Mouse (Mus musculus): ENCODE measurements around the gene 6030452D12Rik. TPM values are rescaled to one million over a fixed set of nuclear protein-coding genes. Genes with fewer than 3 reads are reported as not detected.

Gene 6030452D12Rik
- polyA plus RNA-seq, 1 experiment = not detected

DNA sequence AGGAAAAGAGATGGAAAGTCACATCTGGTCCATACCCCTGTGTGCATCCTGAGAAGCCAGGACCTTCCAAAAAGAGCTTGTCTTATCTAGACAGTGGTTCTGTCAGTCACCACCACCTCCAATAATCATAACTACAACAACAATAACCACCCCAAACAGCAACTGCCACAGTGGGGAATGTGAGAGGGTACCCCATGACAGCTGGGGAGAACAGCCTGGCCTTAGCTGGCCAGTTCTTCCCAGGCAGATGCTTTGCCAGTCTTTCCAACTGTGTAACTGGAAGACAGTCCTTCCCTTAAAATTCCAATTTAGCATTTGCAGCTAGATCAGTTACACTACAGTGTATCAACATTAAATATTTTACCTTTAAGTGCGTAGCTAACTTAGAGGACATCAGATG, 50.6 kb downstream of the 6030452D12Rik start:
- TF ChIP-seq POLR2A (IDR thresholded peaks at IDR 0.05; ENCODE audit: extremely low read depth, insufficient read depth, low read length) (no peak), CTCF (IDR thresholded peaks at IDR 0.05; ENCODE audit: extremely low read depth, insufficient read depth, low read length) (no peak)
- H3K27ac ChIP-seq (ENCODE audit: insufficient read depth, low read length) = no peak overlapping the region
- H3K4me3 ChIP-seq (ENCODE audit: insufficient read depth, low read length) = no peak overlapping the region
- no peaks in the 10 kb centered on the region for H3K4me1 ChIP-seq (ENCODE audit: control insufficient read depth, insufficient read depth, low read length)

DNA sequence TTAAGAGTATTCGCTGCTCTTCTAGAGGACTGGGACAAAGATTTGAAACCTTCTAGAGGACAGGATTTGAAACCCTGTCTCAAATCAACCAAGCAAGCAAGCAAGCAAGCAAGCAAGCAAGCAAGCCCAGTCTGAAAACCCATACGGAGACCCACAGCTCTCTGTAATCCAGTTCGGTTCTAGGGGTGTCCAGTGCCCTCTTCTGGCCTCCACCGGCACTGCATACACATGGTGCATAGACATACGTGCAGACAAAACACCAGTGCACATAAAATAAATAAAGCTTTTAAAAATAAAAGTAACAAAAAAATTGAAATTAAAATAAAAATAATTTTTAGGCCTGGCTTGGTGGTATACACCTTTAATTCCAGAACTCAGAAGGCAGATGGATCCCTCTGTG, 53.7 kb downstream of the 6030452D12Rik start:
- TF ChIP-seq CTCF (IDR thresholded peaks at IDR 0.05; ENCODE audit: extremely low read depth, insufficient read depth, low read length) = no peak
- no peak for TF ChIP-seq POLR2A (IDR thresholded peaks at IDR 0.05; ENCODE audit: extremely low read depth, insufficient read depth, low read length)
- Histone ChIP-seq H3K4me3 (ENCODE audit: insufficient read depth, low read length) (no peak overlapping the region), H3K27ac (ENCODE audit: insufficient read depth, low read length) (no peak overlapping the region), H3K4me1 (ENCODE audit: control insufficient read depth, insufficient read depth, low read length) (no peaks in the 10 kb centered on the region)

DNA sequence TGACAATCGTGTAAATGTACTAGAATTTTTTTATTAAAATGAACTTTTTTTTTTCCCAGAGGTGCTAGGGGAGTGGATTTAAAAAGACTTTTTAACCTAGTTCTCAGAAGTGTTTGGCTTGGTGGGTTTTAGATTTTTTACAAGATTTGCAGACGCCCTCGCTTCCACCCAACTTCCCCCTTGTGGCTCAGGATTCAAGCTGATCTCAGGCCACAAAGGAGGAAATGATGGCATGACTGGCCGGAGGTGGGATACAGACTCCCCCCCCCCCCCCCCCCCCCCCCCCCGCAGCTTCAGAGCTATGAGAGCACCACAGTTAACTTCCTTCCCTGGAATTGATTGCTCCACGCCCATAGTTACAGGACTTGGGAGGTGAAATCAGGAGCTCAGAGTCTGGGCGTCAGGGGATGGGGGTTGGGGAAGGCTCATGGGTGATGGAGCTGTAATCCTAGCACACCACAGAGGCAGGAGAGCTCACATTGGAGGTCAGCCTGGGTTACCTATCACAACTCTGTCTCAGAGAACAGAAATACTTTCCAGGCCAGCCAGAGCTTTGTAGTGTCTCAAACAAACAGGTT, 55.8 kb downstream of the 6030452D12Rik start:
- H3K4me3 ChIP-seq (ENCODE audit: insufficient read depth, low read length) = no peak overlapping the region
- H3K4me1 ChIP-seq (ENCODE audit: control insufficient read depth, insufficient read depth, low read length) = no peaks in the 10 kb centered on the region
- TF ChIP-seq POLR2A (IDR thresholded peaks at IDR 0.05; ENCODE audit: extremely low read depth, insufficient read depth, low read length) = no peak
- no peak for TF ChIP-seq CTCF (IDR thresholded peaks at IDR 0.05; ENCODE audit: extremely low read depth, insufficient read depth, low read length)
- no peak overlapping the region for H3K27ac ChIP-seq (ENCODE audit: insufficient read depth, low read length)

Other genes starting within 250 kb of the 6030452D12Rik start
- 26.4 and 31.9 TPM in 2 replicates for gene Smpd3, start 162.5 kb upstream of the 6030452D12Rik start, polyA plus RNA-seq (2012; rRNA removed)
- gene Zfp90, start 85.2 kb upstream of the 6030452D12Rik start, polyA plus RNA-seq (2012; rRNA removed) = 11.7 TPM in 2 replicates
- 0.11 and 0.13 TPM in 2 replicates for gene Cdh3, start 10.4 kb downstream of the 6030452D12Rik start, polyA plus RNA-seq (2012; rRNA removed)
- 115 and 124 TPM in 2 replicates for gene Gm10073, start 72.9 kb downstream of the 6030452D12Rik start, polyA plus RNA-seq (2012; rRNA removed)
- gene Cdh1, start 102.8 kb downstream of the 6030452D12Rik start, polyA plus RNA-seq (2012; rRNA removed) = 0.93 and 1.8 TPM in 2 replicates
- 2.8 and 2.9 TPM in 2 replicates for gene Tango6, start 182.5 kb downstream of the 6030452D12Rik start, polyA plus RNA-seq (2012; rRNA removed)